Mouse (Mus musculus): ENCODE results near the gene Vmn1r126.
"Not testable (repeated sequence)": the region's sequence is repeated elsewhere in the genome, so short reads cannot be mapped to it uniquely, and the experiment has no call there.

The Vmn1r126 gene

GRCm38 (mm10) chr7:21301367-21301766 is at the start of gene Vmn1r126:
TSS of gene Vmn1r126 (minus strand) at chr7:21301467.
- not testable (repeated sequence) for DNase-seq (ENCODE audit: low spot score)

GRCm38 (mm10) chr7:21349073-21349472 is 47.8 kb upstream of the Vmn1r126 start, which contains the start of gene Vmn1r128:
TSS of gene Vmn1r128 (plus strand) at chr7:21349373.
- DNase-seq (ENCODE audit: low spot score), result not testable (repeated sequence)

- not testable (repeated sequence) for DNase-seq (ENCODE audit: low spot score)
Measured at GRCm38 (mm10) chr7:21319761-21320160, 18.5 kb upstream of the Vmn1r126 start, which contains the start of gene Vmn1r127. TSS of gene Vmn1r127 (minus strand) at chr7:21319861.

- DNase-seq (ENCODE audit: low spot score), result not testable (repeated sequence)
Measured at GRCm38 (mm10) chr7:21271879-21272278, 29.4 kb downstream of the Vmn1r126 start, which contains the start of gene Vmn1r125. TSS of gene Vmn1r125 (plus strand) at chr7:21272179.

GRCm38 (mm10) chr7:21260517-21260916 is 40.8 kb downstream of the Vmn1r126 start, which contains the start of gene Vmn1r124:
TSS of gene Vmn1r124 (minus strand) at chr7:21260617.
- not testable (repeated sequence) for DNase-seq (ENCODE audit: low spot score)
